Mouse (Mus musculus) intestine, embryonic 16.5 days (tissue): ENCODE measurements at regions not wholly inside any gene's neighbourhood (a gene's known extent, or its start where the extent isn't known, plus 50 kb on each side); places are given as distances from the start of the nearest gene placed in this dataset.
"Not testable (repeated sequence)": the region's sequence is repeated elsewhere in the genome, so short reads cannot be mapped to it uniquely, and the experiment has no call there.

Experiments used
- ATAC-seq: fragments of 200-750 bp; cut with Nextera tagmentation; 2 replicates; pipeline ENCODE4 v1.8.0; 2017; ENCODE audit warnings: moderate TSS enrichment, moderate library complexity
- H3K27ac ChIP-seq: fragments of 300-500 bp; sonication (generic); 2 replicates; pipeline ENCODE4 v1.5.1; 2014; ENCODE audit warnings: mild to moderate bottlenecking, low read length
- H3K27me3 ChIP-seq: fragments of 300-500 bp; sonication (generic); replicated peaks from 2 replicates; pipeline ENCODE4 v1.6.1; 2014; ENCODE audit warnings: low read length, control low read depth, mixed read lengths; ENCODE audit not compliant: control insufficient read depth, insufficient read depth
- H3K36me3 ChIP-seq: fragments of 300-500 bp; sonication (generic); 2 replicates; pipeline ENCODE4 v1.6.1; 2014; ENCODE audit warnings: low read length, control low read depth; ENCODE audit not compliant: control insufficient read depth, insufficient read depth
- H3K4me1 ChIP-seq: fragments of 300-500 bp; sonication (generic); 2 replicates; pipeline ENCODE4 v1.6.1; 2014; ENCODE audit warnings: low read length, control low read depth, mixed read lengths; ENCODE audit not compliant: control insufficient read depth, insufficient read depth
- H3K4me2 ChIP-seq: fragments of 300-500 bp; sonication (generic); 2 replicates; pipeline ENCODE4 v1.6.1; 2014; ENCODE audit warnings: low read depth, low read length, control low read depth
- H3K4me3 ChIP-seq: fragments of 300-500 bp; sonication (generic); 2 replicates; pipeline ENCODE4 v1.5.1; 2014; ENCODE audit warnings: mild to moderate bottlenecking, low read length
- H3K9ac ChIP-seq: fragments of 300-500 bp; sonication (generic); 2 replicates; pipeline ENCODE4 v1.6.1; 2014; ENCODE audit warnings: low read depth, low read length
- H3K9me3 ChIP-seq: fragments of 300-500 bp; sonication (generic); 2 replicates; pipeline ENCODE4 v1.6.1; 2016; ENCODE audit warnings: low read length, control low read depth; ENCODE audit not compliant: control insufficient read depth
- WGBS: fragments of 180-500 bp; shearing (Covaris S2); extraction: QIAGEN DNeasy Blood & Tissue Kit; methylation state at CpG from one replicate; pipeline ENCODE4 v1.1.7; 2014; 5-methylcytosine and 5-hydroxymethylcytosine counted together

DNA sequence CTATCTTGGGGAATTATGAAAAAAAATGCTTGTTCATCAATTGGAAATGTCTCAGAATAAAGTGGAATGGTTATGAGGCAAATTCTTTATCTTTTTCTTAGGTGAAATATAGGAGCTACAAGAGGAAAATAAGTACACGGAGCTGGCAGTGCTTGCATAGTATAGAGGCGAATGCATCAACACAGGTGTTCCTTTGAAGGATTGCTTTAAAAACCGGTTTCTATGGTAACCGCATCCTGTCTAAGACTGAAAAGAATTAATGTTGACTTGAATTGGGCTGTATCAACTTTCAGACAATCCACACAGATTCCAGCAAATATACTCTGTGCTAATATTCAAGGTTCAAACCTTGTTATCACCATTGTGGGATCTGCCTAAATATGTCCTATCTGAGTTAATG, 198.8 kb upstream of the Gm17728 start:
- ATAC-seq = no peak
- 80% methylated on average over 4 of the region's 4 CpGs for WGBS

DNA sequence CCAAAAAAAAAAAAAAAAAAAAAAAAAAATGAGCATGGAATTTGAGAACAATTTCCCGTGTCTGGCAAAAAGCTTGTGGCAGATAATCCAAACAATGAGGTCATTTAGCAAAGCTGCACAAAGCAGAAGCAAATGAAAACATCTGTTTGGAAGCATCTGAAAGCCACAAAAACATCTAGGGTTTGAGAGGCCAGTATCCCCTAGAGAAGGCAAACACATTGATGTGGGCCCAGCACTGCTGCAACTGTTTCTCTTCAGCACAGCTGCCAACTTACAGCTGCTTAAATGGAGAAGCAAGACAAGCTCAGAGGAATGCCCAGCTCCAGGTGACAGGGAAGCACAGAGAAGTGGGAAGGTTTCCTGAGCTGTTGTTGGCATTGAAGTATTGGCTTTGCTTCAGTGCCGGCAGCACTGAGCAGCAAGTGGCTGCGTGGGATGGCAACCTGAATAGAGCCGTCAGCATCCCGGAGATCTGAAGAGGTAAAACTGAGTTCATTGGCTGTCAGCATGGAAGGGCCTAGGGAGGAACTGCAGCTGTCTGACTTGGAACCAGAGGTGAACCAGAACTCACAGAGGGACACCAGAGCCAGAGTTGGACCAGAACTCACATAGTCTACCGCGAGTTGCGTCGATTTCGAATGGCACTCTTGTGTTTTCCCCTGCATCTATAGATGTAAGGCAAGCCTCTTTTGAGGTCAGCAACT, 193.8 kb upstream of the Gm17728 start:
- Histone ChIP-seq H3K9me3 (no peaks in the 10 kb centered on the region), H3K4me2 (no peak overlapping the region), H3K9ac (no peak overlapping the region)

More for the DNA sequence above, 198.8 kb upstream of the Gm17728 start:
- Histone ChIP-seq H3K36me3 (no peaks in the 10 kb centered on the region), H3K4me3 (no peak overlapping the region), H3K27me3 (no peaks in the 10 kb centered on the region), H3K9me3 (no peaks in the 10 kb centered on the region), H3K27ac (no peak overlapping the region), H3K4me2 (no peak overlapping the region), H3K4me1 (peaks cover 2% of the 10 kb centered on the region; the same call in 1 of the 2 replicates), H3K9ac (no peak overlapping the region)

DNA sequence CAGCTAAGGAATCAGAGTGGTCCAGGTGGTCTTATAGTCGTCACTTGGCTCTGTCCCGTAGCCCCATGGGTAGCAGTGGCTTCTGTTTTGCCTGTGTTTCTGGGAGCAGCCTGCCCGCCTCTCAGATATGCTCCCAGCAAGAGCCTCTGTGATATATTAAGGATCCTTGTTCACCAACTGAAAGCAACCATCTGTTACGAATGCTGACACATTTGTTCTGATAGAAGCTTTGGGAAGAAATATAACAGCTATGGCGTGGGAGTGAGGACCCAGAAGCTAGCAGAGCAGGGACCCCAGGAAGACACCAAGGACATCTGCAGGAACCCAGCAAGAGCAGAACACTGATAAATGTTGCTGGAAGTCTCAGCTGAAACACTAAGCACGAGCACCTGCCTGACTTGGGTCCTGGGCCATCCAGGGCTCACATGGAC, 186.7 kb upstream of the Gm17728 start:
- WGBS = 68% methylated on average over 6 of the region's 6 CpGs
- H3K4me2 ChIP-seq = no peak overlapping the region
- no peaks in the 10 kb centered on the region for H3K9me3 ChIP-seq
- no peaks in the 10 kb centered on the region for H3K36me3 ChIP-seq
- H3K27me3 ChIP-seq = no peaks in the 10 kb centered on the region
- H3K4me3 ChIP-seq = no peak overlapping the region
- ATAC-seq = no peak
- no peak overlapping the region for H3K27ac ChIP-seq
- H3K4me1 ChIP-seq = no peaks in the 10 kb centered on the region
- no peak overlapping the region for H3K9ac ChIP-seq

More for the DNA sequence above, 193.8 kb upstream of the Gm17728 start:
- no peaks in the 10 kb centered on the region for H3K27me3 ChIP-seq
- no peak for ATAC-seq
- H3K4me3 ChIP-seq = no peak overlapping the region
- no peak overlapping the region for H3K27ac ChIP-seq
- 67% methylated on average over 10 of the region's 10 CpGs for WGBS
- H3K36me3 ChIP-seq = no peaks in the 10 kb centered on the region
- peaks cover 5% of the 10 kb centered on the region; the same call in 1 of the 2 replicates for H3K4me1 ChIP-seq

DNA sequence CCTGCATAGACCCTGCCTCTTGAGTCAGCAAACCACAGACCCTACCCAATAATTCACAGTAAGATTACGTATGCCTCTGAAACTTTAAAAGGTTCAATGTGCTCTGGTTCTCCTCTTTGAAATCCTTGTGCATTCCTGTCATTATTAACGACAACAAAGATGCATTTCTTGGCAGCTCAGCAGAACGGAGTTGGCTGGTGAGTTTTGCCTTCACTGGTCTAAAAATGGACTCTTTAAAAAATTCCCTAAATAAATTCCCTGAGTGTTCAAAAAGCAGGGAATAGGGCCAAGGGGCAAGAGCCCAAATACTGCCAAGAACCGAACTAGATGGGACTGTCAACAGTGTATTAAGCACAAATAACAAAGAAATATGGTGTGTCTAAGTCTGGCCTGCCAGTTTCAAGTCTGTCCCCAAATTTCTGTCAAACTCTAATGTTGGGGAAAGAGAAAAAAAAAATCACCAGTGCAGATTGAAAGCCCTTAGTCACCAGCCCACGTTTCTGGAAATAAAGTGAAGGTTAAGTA, 163.2 kb upstream of the Gm17728 start:
- Histone ChIP-seq H3K27ac (no peak overlapping the region), H3K4me1 (no peaks in the 10 kb centered on the region), H3K9me3 (no peaks in the 10 kb centered on the region), H3K4me2 (no peak overlapping the region), H3K27me3 (no peaks in the 10 kb centered on the region), H3K4me3 (no peak overlapping the region), H3K9ac (no peak overlapping the region), H3K36me3 (no peaks in the 10 kb centered on the region)
- 43% methylated on average over 5 of the region's 5 CpGs for WGBS
- no peak for ATAC-seq

DNA sequence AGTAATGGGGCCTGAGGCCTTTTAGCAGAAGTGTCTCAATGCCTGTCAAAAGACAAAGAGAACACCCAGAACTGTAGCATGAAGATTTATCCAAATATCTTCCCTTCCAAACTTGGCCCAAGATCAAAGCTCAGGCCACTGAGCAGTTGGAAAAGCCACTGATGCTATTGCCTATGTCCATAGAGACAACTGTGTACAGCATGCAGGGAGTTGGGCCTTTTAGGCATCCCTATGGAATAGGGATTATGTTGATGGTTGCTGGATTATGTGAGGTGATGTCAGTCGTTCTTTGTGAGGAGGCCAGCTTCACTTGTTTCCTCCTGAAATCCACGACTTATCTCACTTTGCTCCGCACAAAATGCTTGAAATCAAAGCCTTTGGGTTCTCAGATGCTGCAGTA, 153.1 kb upstream of the Gm17728 start:
- H3K36me3 ChIP-seq = no peaks in the 10 kb centered on the region
- H3K27me3 ChIP-seq = no peaks in the 10 kb centered on the region
- H3K9ac ChIP-seq = no peak overlapping the region
- no peak overlapping the region for H3K27ac ChIP-seq
- H3K4me3 ChIP-seq = no peak overlapping the region
- no peaks in the 10 kb centered on the region for H3K4me1 ChIP-seq
- no peak for ATAC-seq
- 70% methylated on average over 3 of the region's 3 CpGs for WGBS
- H3K9me3 ChIP-seq = no peaks in the 10 kb centered on the region
- H3K4me2 ChIP-seq = no peak overlapping the region

DNA sequence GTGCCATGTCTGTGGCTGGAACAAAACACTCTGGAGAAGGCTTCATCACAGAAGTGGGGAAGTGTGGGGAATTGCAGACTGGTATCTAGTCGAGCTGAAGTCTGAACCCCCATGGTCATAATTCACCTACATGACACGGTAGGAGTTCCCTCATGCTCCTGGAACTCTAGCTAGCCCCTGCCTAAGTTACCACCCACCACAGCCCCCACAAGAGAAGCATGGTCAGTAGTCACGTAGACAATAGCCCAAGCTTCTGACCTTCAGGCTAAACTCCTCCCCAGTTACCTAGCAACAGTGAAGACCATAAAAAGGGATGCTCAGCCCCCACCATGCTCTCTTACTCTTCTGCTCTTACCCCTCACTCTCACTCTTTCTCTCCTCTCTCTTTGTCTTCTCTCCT, 143.8 kb upstream of the Gm17728 start:
- not testable (repeated sequence) for H3K4me2 ChIP-seq, H3K27me3 ChIP-seq, H3K27ac ChIP-seq, ATAC-seq, H3K4me1 ChIP-seq, H3K9me3 ChIP-seq, H3K4me3 ChIP-seq, H3K9ac ChIP-seq, H3K36me3 ChIP-seq
- WGBS = 32% methylated on average over 3 of the region's 3 CpGs

DNA sequence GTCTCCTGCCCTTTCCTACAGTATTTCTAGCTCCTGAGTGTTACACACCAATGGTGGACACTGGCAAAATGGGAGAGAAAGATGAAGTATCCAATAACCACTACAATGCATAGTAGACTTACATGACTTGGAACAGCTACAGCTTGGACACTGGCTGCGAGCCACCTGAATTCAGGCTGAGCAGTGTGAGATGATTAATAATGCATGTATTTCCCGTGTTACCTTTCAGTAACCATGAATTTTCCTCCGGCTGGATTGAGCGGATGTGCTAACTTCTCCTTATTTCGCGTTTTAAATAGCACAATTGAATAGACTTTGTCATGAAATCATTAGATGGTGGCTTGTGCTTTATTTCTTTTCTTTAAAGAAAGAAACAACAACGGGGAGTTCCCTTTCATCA, 142.4 kb upstream of the Gm17728 start:
- 80% methylated on average over 7 of the region's 7 CpGs for WGBS
- Histone ChIP-seq H3K9ac (no peak overlapping the region), H3K27me3 (no peaks in the 10 kb centered on the region), H3K36me3 (no peaks in the 10 kb centered on the region), H3K9me3 (no peaks in the 10 kb centered on the region), H3K4me2 (no peak overlapping the region), H3K27ac (no peak overlapping the region), H3K4me1 (no peaks in the 10 kb centered on the region), H3K4me3 (no peak overlapping the region)
- ATAC-seq = no peak

DNA sequence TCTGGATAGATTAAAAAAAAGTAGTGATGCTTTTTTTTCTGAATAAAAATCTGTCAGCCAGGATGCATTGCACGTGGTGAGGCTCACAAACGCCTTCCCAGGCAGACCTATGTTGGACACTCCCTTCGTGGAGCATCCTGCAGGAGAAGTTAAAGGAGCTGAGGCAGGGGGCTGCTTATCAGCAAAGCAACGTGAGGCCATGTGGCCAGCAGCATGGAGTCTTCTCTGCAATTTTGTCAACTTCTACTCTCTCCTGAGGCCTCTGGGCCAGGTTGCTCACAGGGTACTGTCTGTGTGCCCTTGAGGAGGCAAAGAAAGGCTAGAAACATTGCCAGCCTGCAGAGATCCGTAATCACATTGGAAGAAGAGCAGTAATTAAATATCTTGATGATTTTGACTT, 140.0 kb upstream of the Gm17728 start:
- H3K9ac ChIP-seq = no peak overlapping the region
- ATAC-seq = no peak
- WGBS = 74% methylated on average over 5 of the region's 5 CpGs

DNA sequence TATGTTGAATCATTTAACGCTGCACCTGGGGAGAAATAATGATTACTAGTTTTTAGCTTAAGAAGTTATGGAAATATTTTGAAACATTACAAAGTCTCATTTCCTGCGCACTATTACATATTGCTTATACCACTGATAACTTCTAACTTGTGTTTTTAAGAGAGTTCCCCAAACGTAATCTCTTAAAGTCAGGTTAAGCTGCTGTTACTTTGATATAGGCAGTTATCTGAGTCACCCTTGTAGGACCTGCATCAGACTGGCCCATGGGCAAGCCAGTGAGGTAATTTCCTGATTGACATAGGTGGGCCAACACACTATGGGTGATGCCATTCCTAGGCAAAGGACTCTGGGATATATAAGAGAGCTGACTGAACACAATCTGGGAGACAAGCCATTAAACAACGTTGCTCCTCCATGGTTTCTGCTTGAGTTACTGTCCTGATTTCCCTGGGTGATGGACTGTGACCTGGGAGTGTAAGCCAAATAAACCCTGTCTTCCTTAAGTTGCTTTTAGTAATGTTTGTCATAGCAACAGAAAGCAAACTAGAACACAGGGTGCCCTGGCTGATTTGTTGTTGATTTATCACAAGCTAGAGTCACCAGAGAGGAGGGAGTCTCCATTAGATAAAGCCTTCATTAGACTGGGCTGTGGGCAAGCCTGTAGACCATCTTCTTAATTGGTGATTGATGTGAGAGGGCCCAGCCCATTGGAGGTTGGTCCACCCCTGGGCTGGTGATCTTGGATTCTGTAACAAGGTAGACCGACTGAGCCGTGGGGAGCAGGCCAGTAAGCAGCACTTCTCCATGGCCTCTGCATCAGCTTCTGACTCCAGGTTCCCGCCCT, 139.3 kb upstream of the Gm17728 start:
- Histone ChIP-seq H3K4me3 (no peak overlapping the region), H3K4me1 (no peaks in the 10 kb centered on the region), H3K4me2 (no peak overlapping the region), H3K27ac (no peak overlapping the region), H3K9ac (no peak overlapping the region), H3K9me3 (no peaks in the 10 kb centered on the region), H3K36me3 (no peaks in the 10 kb centered on the region), H3K27me3 (no peaks in the 10 kb centered on the region)
- no peak for ATAC-seq
- 88% methylated on average over 7 of the region's 7 CpGs for WGBS

More for the DNA sequence above, 140.0 kb upstream of the Gm17728 start:
- no peaks in the 10 kb centered on the region for H3K4me1 ChIP-seq
- H3K4me3 ChIP-seq = no peak overlapping the region
- no peak overlapping the region for H3K4me2 ChIP-seq
- H3K27ac ChIP-seq = no peak overlapping the region
- H3K36me3 ChIP-seq = no peaks in the 10 kb centered on the region
- no peaks in the 10 kb centered on the region for H3K27me3 ChIP-seq
- no peaks in the 10 kb centered on the region for H3K9me3 ChIP-seq
